Mouse (Mus musculus) heart, embryonic 13.5 days (tissue): ENCODE measurements around the gene Scyl1. TPM values are rescaled to one million over a fixed set of nuclear protein-coding genes. Genes with fewer than 3 reads are reported as not detected.

Experiments
- ATAC-seq: fragments of 200-750 bp; cut with Nextera tagmentation; 2 replicates; pipeline ENCODE4 v1.8.0; 2017; ENCODE audit warnings: moderate TSS enrichment; ENCODE audit not compliant: insufficient number of reproducible peaks, low FRiP score, low TSS enrichment; ENCODE audit errors: extremely low read depth
- H3K27ac ChIP-seq: fragments of 300-500 bp; sonication (generic); replicated peaks from 2 replicates; pipeline ENCODE4 v1.5.1; 2015; ENCODE audit warnings: moderate library complexity, mild to moderate bottlenecking, inconsistent platforms
- H3K27me3 ChIP-seq: fragments of 300-500 bp; sonication (generic); replicated peaks from 2 replicates; pipeline ENCODE4 v1.6.1; 2015; ENCODE audit warnings: mild to moderate bottlenecking, inconsistent platforms
- H3K36me3 ChIP-seq: fragments of 300-500 bp; sonication (generic); 2 replicates; pipeline ENCODE4 v1.6.1; 2015; ENCODE audit warnings: mild to moderate bottlenecking, inconsistent platforms
- H3K4me1 ChIP-seq: fragments of 300-500 bp; sonication (generic); 2 replicates; pipeline ENCODE4 v1.6.1; 2015; ENCODE audit warnings: inconsistent platforms
- H3K4me2 ChIP-seq: fragments of 300-500 bp; sonication (generic); 2 replicates; pipeline ENCODE4 v1.6.1; 2015; ENCODE audit warnings: inconsistent platforms, mild to moderate bottlenecking, moderate library complexity
- H3K4me3 ChIP-seq: fragments of 300-500 bp; sonication (generic); 2 replicates; pipeline ENCODE4 v1.5.1; 2015; ENCODE audit warnings: moderate library complexity, mild to moderate bottlenecking, inconsistent platforms
- H3K9ac ChIP-seq: fragments of 300-500 bp; sonication (generic); 2 replicates; pipeline ENCODE4 v1.6.1; 2015; ENCODE audit warnings: inconsistent platforms, mild to moderate bottlenecking, moderate library complexity
- H3K9me3 ChIP-seq: fragments of 300-500 bp; sonication (generic); 2 replicates; pipeline ENCODE4 v1.6.1; 2016; ENCODE audit warnings: inconsistent platforms
- WGBS: fragments of 180-500 bp; shearing (Covaris S2); methylation state at CpG from one replicate; pipeline ENCODE4 v1.1.7; 2015; ENCODE audit warnings: mixed read lengths; 5-methylcytosine and 5-hydroxymethylcytosine counted together
- polyA plus RNA-seq: library from polyadenylated mRNA; unstranded; fragments of >200 nt; fragmentation: Nextera tagmentation; extraction: Ambion mirVana; gene quantifications from 2 replicates; pipeline ENCODE4 v1.2.1, GENCODE M21; 2015

The Scyl1 gene
- polyA plus RNA-seq, 1 experiment from 2014 or later, result 55.8 TPM

GRCm38 (mm10) chr19:5734325-5734724 is 36.9 kb downstream of the Scyl1 start:
- WGBS, result 77% methylated on average over 9 of the region's 9 CpGs
- H3K27me3 ChIP-seq, result peaks cover 31% of the 10 kb centered on the region
- peaks cover 4% of the 10 kb centered on the region for H3K36me3 ChIP-seq
- H3K4me1 ChIP-seq, result peaks cover 24% of the 10 kb centered on the region
- no peak for ATAC-seq
- H3K9ac ChIP-seq, result no peak overlapping the region
- H3K27ac ChIP-seq, result no peak overlapping the region
- H3K9me3 ChIP-seq, result no peaks in the 10 kb centered on the region
- no peak overlapping the region for H3K4me2 ChIP-seq
- no peak overlapping the region for H3K4me3 ChIP-seq

DNA sequence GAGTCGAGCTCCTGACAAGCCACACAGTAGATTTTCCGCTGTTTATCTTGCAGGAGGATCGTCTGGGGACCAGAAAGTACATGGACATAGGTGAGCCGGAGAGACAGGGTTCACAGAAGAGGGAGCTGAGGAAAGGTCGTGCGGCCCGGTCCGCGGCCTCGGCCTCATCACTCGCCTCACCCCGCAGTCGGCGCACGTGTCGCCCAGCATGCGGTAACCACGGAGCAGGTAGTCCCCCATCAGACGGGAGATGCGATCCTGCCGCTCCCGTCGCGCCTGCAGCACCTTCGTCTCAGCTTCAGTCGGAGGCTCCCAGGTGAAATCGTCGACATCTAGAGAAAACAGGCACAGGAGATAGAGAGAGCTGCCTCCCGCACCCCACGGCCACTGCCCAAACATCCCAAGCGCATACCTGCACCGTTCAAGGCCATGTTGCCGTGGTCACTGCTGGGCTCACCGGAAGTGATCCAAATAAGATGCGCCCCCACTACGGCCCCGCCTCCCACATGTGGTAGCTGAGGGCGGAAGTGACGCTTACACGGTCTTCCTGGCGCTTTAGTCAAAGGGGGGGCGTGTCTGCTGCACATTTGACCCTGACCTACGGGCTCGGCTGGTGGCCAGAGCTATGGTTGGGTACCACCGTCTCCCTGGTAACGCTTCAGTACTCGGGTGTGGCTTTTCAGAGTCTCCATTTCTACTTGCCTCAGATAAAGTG is 39.8 kb downstream of the Scyl1 start:
- no peaks in the 10 kb centered on the region for H3K9me3 ChIP-seq

DNA sequence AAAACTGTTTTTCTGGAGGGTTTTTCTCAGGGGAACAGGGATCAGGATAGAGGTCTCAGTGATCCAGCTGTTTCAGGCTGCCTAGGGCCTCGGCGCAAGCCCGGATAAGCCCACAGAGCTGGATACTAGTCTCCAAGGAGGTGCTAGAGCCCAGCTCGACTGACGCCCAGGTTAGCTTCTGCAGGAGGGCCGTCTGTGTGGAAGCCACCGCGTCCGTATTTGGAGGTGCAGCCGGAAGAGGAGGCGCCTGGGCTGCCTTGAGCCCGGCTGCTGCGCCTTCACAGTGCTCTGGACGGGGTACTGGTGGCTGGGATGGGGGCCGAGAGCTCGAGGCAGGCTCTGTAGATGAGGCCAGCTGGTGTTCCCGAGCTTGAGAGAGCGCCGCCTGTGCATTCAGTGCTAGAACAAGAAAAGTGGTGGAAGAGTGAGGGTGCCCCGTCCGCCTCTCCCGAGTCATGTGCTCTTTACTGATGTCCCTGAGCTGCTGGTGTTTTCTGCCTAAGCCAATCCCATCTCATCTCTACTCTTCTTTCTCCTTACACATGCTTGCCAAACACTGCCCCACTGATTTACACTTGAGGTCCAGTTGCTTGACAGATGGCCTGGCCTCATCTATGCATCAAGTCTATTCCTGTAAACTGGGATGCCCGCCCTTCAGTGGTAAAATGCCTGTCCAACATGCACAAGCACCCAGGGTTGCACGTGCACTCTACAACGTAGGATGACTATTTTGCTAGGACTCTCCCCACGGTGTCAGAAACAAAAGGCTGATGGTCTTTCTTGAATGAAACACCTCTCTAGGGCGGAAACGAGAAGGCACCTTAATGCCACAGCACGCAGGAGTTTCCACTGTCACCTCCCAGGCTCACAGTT is 40.7 kb downstream of the Scyl1 start:
- Histone ChIP-seq H3K27me3 (peaks cover 5% of the 10 kb centered on the region), H3K9me3 (no peaks in the 10 kb centered on the region), H3K9ac (peak overlapping the region; percentile 86), H3K4me1 (peaks cover 52% of the 10 kb centered on the region), H3K4me3 (peak overlapping the region; percentile 96), H3K36me3 (peaks cover 4% of the 10 kb centered on the region), H3K4me2 (peak overlapping the region; percentile 98), H3K27ac (no peak overlapping the region)
- WGBS, result 70% methylated on average over 29 of the region's 29 CpGs
- no peak for ATAC-seq

More for the DNA sequence above, 39.8 kb downstream of the Scyl1 start:
- Histone ChIP-seq H3K9ac (peak overlapping the region; percentile 86), H3K36me3 (peaks cover 4% of the 10 kb centered on the region), H3K27me3 (peaks cover 14% of the 10 kb centered on the region), H3K4me1 (peaks cover 48% of the 10 kb centered on the region), H3K4me3 (peak overlapping the region; percentile 74), H3K4me2 (peak overlapping the region; percentile 98), H3K27ac (peak overlapping the region; percentile 22)
- ATAC-seq, result peak; percentile 66
- under 1% methylated on average over 47 of the region's 47 CpGs for WGBS

DNA sequence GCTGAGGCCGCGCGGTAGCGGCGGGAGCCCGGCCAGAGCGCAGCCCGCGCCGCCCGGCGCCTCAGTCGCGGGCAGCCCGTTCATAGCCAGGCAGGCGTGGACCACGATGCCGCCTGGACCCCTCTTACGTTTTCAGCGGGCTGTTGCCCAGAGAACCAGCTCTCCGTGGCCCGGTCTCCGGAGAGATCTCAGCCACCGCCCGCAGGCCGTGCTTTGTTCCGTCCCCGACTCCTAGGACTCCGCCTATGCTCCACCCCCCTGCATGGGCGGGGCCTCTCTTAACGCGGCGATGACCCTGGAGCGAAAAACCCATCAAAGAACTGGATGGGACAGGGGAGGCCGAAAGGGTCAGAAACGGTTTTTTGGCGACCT is 41.8 kb downstream of the Scyl1 start, which contains the start of gene Fam89b:
Gene Fam89b (minus strand): TSS at position 210 of the 372 bp plus-strand sequence.
- Histone ChIP-seq H3K4me1 (peaks cover 63% of the 10 kb centered on the region), H3K27me3 (no peaks in the 10 kb centered on the region), H3K4me2 (peak within 1 kb of the TSS; percentile 98), H3K9me3 (no peaks in the 10 kb centered on the region), H3K27ac (peak within 1 kb of the TSS; percentile 98), H3K4me3 (peak within 1 kb of the TSS; percentile 96), H3K36me3 (peaks cover 7% of the 10 kb centered on the region), H3K9ac (peak within 1 kb of the TSS; percentile 98)
- WGBS, result under 1% methylated on average over 37 of the region's 37 CpGs
- ATAC-seq, result peak; percentile 42

DNA sequence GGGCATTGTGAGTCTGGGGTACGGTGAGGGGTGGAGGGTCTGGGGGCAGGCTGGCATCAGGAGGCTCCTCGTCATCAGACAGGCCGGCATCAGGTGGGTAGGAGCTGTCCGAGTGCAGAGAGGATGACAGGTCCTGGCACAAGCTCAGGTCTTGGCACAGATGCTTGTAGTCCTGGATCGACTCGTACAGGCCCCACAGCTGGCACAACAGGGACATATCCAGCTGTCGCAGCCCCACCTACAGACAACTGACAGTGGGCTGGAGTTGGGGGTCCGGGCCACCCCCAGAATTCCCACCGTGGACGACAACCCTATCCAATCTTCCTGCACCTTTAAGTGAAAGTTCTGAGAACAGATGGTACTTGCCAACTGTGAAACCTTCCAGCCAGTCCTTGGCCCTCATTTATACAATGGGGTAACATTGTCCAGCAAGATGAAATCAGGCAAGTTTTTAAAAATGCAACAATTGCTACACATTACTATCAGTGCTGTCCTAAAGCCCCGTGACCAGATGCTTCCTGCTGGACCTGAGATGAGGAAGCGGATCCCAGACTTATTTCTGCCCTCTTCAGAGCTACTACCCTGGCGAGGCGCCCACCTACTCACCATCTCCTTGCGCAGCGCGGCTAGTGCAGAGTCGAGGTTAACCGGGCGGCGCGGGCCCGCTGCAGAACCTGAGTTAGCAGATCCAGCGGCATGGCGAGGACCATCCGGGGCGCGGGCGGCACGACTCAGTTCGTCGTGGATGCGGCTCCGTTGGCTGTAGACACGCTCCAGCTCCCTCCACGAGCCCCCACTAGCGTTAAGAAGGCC is 42.4 kb downstream of the Scyl1 start:
- H3K4me3 ChIP-seq, result peak overlapping the region; percentile 96
- H3K36me3 ChIP-seq, result peaks cover 13% of the 10 kb centered on the region
- peak overlapping the region; percentile 98 for H3K9ac ChIP-seq
- peaks cover 69% of the 10 kb centered on the region for H3K4me1 ChIP-seq
- H3K27ac ChIP-seq, result peak overlapping the region; percentile 98
- ATAC-seq, result no peak
- peak overlapping the region; percentile 98 for H3K4me2 ChIP-seq
- H3K27me3 ChIP-seq, result no peaks in the 10 kb centered on the region
- WGBS, result 9% methylated on average over 37 of the region's 37 CpGs
- no peaks in the 10 kb centered on the region for H3K9me3 ChIP-seq

- Histone ChIP-seq H3K4me1 (peaks cover 80% of the 10 kb centered on the region), H3K27ac (peak overlapping the region; percentile 98), H3K9ac (peak overlapping the region; percentile 98), H3K27me3 (no peaks in the 10 kb centered on the region), H3K36me3 (peaks cover 24% of the 10 kb centered on the region), H3K4me3 (peak overlapping the region; percentile 96), H3K4me2 (peak overlapping the region; percentile 98), H3K9me3 (no peaks in the 10 kb centered on the region)
- ATAC-seq, result no peak
- WGBS, result 6% methylated on average over 14 of the region's 14 CpGs
These were observed 43.5 kb downstream of the Scyl1 start for GRCm38 (mm10) chr19:5727701-5728100.

GRCm38 (mm10) chr19:5726961-5727578 is 44.1 kb downstream of the Scyl1 start:
- WGBS, result 55% methylated on average over 15 of the region's 15 CpGs
- H3K4me3 ChIP-seq, result peak overlapping the region; percentile 96
- H3K27ac ChIP-seq, result peak overlapping the region; percentile 98
- H3K36me3 ChIP-seq, result peaks cover 31% of the 10 kb centered on the region
- H3K27me3 ChIP-seq, result no peaks in the 10 kb centered on the region
- H3K4me1 ChIP-seq, result peaks cover 84% of the 10 kb centered on the region
- H3K9ac ChIP-seq, result peak overlapping the region; percentile 98
- H3K9me3 ChIP-seq, result no peaks in the 10 kb centered on the region
- peak overlapping the region; percentile 98 for H3K4me2 ChIP-seq
- ATAC-seq, result no peak

GRCm38 (mm10) chr19:5725767-5726515 is 45.3 kb downstream of the Scyl1 start, which contains the start of gene Ehbp1l1:
Ehbp1l1 (minus strand) TSS chr19:5726317.
- peak within 1 kb of the TSS; percentile 96 for H3K4me3 ChIP-seq
- peak within 1 kb of the TSS; percentile 98 for H3K9ac ChIP-seq
- H3K9me3 ChIP-seq, result no peaks in the 10 kb centered on the region
- peak within 1 kb of the TSS; percentile 98 for H3K4me2 ChIP-seq
- H3K27me3 ChIP-seq, result no peaks in the 10 kb centered on the region
- H3K4me1 ChIP-seq, result peaks cover 77% of the 10 kb centered on the region
- ATAC-seq, result peak; percentile 34; the same call in 1 of the 2 replicates
- WGBS, result 4% methylated on average over 49 of the region's 49 CpGs
- peaks cover 42% of the 10 kb centered on the region for H3K36me3 ChIP-seq
- H3K27ac ChIP-seq, result peak within 1 kb of the TSS; percentile 98

DNA sequence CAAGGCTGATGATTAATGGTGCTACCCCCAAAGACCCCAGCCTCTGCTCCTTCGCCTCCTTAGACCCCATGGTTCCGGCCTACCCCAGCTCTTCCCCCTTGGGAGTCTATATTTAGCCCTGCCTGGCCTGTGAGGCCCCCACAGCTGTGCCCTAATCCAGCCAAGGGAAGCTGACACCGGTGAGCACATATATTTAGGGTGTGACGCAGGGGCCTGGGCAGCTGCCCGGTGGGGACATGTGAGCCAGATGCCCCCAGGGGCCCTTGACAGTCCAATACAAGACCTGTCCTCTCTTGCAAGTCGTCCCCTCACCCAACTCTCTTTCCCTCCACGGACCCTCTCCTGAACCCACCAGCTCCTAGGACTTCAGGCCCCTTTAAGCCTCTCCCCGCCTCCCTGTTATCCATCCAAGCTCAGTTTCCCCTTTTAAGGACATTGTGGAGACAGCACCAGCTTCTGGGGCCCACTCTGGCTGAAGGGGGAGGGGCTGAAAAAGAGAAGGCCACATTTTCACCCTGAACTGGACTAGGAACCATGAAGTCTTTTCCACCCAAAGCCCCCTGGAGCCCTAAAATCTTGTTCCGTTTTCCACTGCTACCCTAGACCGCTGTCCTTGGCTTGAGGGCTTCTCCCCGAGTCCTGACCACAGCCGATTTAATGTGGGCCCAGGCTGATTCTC is 46.1 kb downstream of the Scyl1 start:
- WGBS, result 21% methylated on average over 12 of the region's 12 CpGs
- peak overlapping the region; percentile 98 for H3K9ac ChIP-seq
- H3K36me3 ChIP-seq, result peaks cover 47% of the 10 kb centered on the region
- H3K27ac ChIP-seq, result peak overlapping the region; percentile 98
- no peaks in the 10 kb centered on the region for H3K9me3 ChIP-seq
- no peaks in the 10 kb centered on the region for H3K27me3 ChIP-seq
- H3K4me2 ChIP-seq, result peak overlapping the region; percentile 98
- ATAC-seq, result peak; percentile 31; the same call in 1 of the 2 replicates
- H3K4me1 ChIP-seq, result peaks cover 69% of the 10 kb centered on the region
- H3K4me3 ChIP-seq, result peak overlapping the region; percentile 96
